Mouse (Mus musculus) testis, adult 2 months (tissue): Measurements from ENCODE around the gene Sox6. TPM values are rescaled to one million over a fixed set of nuclear protein-coding genes. Genes with fewer than 3 reads are reported as not detected.

ENCODE experiments used
- H3K27ac ChIP-seq: fragments of 200-500 bp; 2 replicates; pipeline ENCODE4 v1.5.1; 2012; ENCODE audit warnings: low read depth, low read length; ENCODE audit not compliant: control insufficient read depth, insufficient read depth
- H3K27me3 ChIP-seq: fragments of 200-500 bp; 2 replicates; pipeline ENCODE4 v1.6.1; 2012; ENCODE audit warnings: mild to moderate bottlenecking, low read length, moderate library complexity; ENCODE audit not compliant: control insufficient read depth, insufficient read depth
- H3K36me3 ChIP-seq: fragments of 200-500 bp; 2 replicates; pipeline ENCODE4 v1.6.1; 2012; ENCODE audit warnings: mild to moderate bottlenecking, low read length; ENCODE audit not compliant: control insufficient read depth, insufficient read depth
- H3K4me1 ChIP-seq: fragments of 200-500 bp; 2 replicates; pipeline ENCODE4 v1.6.1; 2012; ENCODE audit warnings: low read length; ENCODE audit not compliant: control insufficient read depth, insufficient read depth
- H3K4me3 ChIP-seq: fragments of 200-500 bp; 2 replicates; pipeline ENCODE4 v1.5.1; 2012; ENCODE audit warnings: low read depth, mild to moderate bottlenecking, low read length, moderate library complexity, mixed read lengths; ENCODE audit not compliant: control insufficient read depth
- CTCF ChIP-seq: fragments of 200-500 bp; IDR thresholded peaks from 2 replicates; pipeline ENCODE4 v1.5.1; 2012; ENCODE audit warnings: low read depth, mild to moderate bottlenecking, inconsistent platforms, low read length, moderate library complexity; ENCODE audit not compliant: control insufficient read depth, insufficient read depth, insufficient replicate concordance
- POLR2A ChIP-seq: fragments of 200-500 bp; IDR thresholded peaks from 2 replicates; pipeline ENCODE4 v1.6.1; 2012; ENCODE audit warnings: low read depth, mild to moderate bottlenecking, inconsistent platforms, low read length, moderate library complexity; ENCODE audit not compliant: control insufficient read depth
- polyA plus RNA-seq: library from polyadenylated mRNA; depleted of rRNA; stranded (reverse); fragments of >200 nt; gene quantifications from 2 replicates; pipeline ENCODE4 v1.2.3, GENCODE M21; 2012

Sox6 gene
- polyA plus RNA-seq, 1 experiment, result 137 TPM

GRCm38 (mm10) chr7:115564359-115565059 lies 474.1 kb downstream of the Sox6 start:
- H3K4me1 ChIP-seq, result no peaks in the 10 kb centered on the region; the same call in 1 of the 2 replicates
- no peak overlapping the region for H3K27ac ChIP-seq
- no peak overlapping the region for H3K4me3 ChIP-seq
- TF ChIP-seq CTCF, result no peak
- TF ChIP-seq POLR2A, result no peak
- no peaks in the 10 kb centered on the region for H3K36me3 ChIP-seq
- H3K27me3 ChIP-seq, result no peaks in the 10 kb centered on the region

DNA sequence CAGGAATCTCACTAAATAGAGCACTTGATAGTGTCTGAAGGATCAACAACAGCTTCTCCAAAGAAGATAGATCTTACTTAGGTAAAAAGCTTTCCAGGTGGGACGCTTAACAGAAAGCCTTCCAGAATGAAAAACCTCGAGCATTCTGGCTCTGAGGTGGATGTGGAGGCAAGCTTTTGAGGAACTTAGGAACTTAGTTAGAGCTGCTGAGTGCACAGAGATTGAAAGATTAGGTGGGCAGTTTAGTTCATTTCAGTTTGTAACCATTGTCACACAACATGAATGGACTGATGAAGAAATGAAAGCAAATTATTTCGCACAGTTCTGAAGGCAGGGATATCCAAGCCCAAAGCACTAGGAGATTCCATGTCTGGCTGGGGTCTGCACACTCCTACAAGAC lies 481.9 kb downstream of the Sox6 start:
- no peaks in the 10 kb centered on the region for H3K27me3 ChIP-seq

GRCm38 (mm10) chr7:115550197-115550804 lies 488.3 kb downstream of the Sox6 start:
- Histone ChIP-seq H3K4me3 (no peak overlapping the region), H3K36me3 (no peaks in the 10 kb centered on the region), H3K27me3 (no peaks in the 10 kb centered on the region), H3K4me1 (no peaks in the 10 kb centered on the region), H3K27ac (no peak overlapping the region)
- TF ChIP-seq POLR2A (no peak), CTCF (no peak)

More for the DNA sequence above, 481.9 kb downstream of the Sox6 start:
- Histone ChIP-seq H3K4me3 (no peak overlapping the region), H3K4me1 (no peaks in the 10 kb centered on the region), H3K27ac (no peak overlapping the region), H3K36me3 (no peaks in the 10 kb centered on the region)
- no peak for TF ChIP-seq POLR2A
- no peak for TF ChIP-seq CTCF

DNA sequence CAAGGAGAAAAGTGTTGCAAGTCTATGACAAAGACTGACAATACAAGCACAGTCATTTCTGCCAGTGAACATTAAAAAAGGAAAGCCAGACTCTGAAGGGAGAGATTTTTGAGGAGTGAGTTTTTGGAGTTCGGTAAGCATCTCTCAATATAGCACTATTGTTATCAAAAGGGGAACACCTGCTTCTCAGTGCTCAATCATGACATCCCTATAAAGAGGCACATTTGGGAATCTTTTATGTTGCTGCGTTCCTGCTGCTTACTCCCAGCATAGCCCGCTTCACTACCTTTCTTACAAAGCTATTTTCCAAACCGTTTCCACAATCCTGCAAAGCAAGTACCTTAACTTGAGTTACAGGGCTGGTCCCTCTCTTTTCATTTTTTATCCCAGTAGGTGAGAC lies 488.9 kb downstream of the Sox6 start:
- Histone ChIP-seq H3K27ac (no peak overlapping the region), H3K4me3 (no peak overlapping the region), H3K27me3 (no peaks in the 10 kb centered on the region), H3K36me3 (no peaks in the 10 kb centered on the region), H3K4me1 (no peaks in the 10 kb centered on the region)
- no peak for TF ChIP-seq POLR2A
- no peak for TF ChIP-seq CTCF

GRCm38 (mm10) chr7:115545585-115546374 lies 492.8 kb downstream of the Sox6 start:
- H3K4me3 ChIP-seq, result no peak overlapping the region
- no peaks in the 10 kb centered on the region for H3K4me1 ChIP-seq
- no peak for TF ChIP-seq CTCF
- TF ChIP-seq POLR2A, result no peak
- H3K27ac ChIP-seq, result no peak overlapping the region
- no peaks in the 10 kb centered on the region for H3K27me3 ChIP-seq
- H3K36me3 ChIP-seq, result no peaks in the 10 kb centered on the region

- Histone ChIP-seq H3K4me1 (no peaks in the 10 kb centered on the region), H3K4me3 (no peak overlapping the region), H3K27ac (no peak overlapping the region), H3K36me3 (no peaks in the 10 kb centered on the region), H3K27me3 (no peaks in the 10 kb centered on the region)
- no peak for TF ChIP-seq CTCF
- TF ChIP-seq POLR2A, result no peak
These were observed 495.0 kb downstream of the Sox6 start for GRCm38 (mm10) chr7:115543596-115543995.

DNA sequence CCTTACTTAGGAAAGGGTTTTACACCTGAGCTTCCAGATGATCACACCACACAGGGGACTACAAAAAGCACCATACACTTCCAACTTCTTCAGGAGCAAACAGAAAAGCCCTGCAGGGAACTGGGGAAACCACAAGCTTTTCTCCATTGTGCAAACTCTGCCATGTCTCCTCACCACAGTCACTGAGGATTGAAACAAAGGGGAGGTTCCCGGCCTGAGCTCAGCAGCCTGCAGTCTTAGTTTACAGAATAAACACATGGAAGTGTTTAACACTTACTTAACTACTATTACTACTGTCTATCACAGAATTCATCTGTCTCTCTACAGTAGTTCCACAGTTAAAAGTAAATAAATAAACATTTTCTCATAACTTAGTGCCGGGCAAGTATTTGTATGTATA lies 498.3 kb downstream of the Sox6 start:
- no peaks in the 10 kb centered on the region for H3K4me1 ChIP-seq
- H3K27ac ChIP-seq, result no peak overlapping the region
- H3K36me3 ChIP-seq, result no peaks in the 10 kb centered on the region
- no peaks in the 10 kb centered on the region for H3K27me3 ChIP-seq
- H3K4me3 ChIP-seq, result no peak overlapping the region
- TF ChIP-seq CTCF (no peak), POLR2A (no peak)
